Mouse (Mus musculus) neural tube, embryonic 14.5 days (tissue): ENCODE measurements around the gene Mecp2. TPM values are rescaled to one million over a fixed set of nuclear protein-coding genes. Genes with fewer than 3 reads are reported as not detected.
A peak's percentile ranks its signal among the peaks of the same experiment; 100 is the strongest.

Source experiments
- ATAC-seq: fragments of 200-750 bp; cut with Nextera tagmentation; 2 replicates; pipeline ENCODE4 v1.8.0; 2017; ENCODE audit warnings: low read depth, mild to moderate bottlenecking, moderate TSS enrichment, moderate library complexity
- H3K27ac ChIP-seq: fragments of 300-500 bp; sonication (generic); 2 replicates; pipeline ENCODE4 v1.5.1; 2014; ENCODE audit warnings: low read depth, mild to moderate bottlenecking, control low read depth, low read length, moderate library complexity, mixed read lengths
- H3K27me3 ChIP-seq: fragments of 300-500 bp; sonication (generic); 2 replicates; pipeline ENCODE4 v1.6.1; 2014; ENCODE audit warnings: low read length; ENCODE audit not compliant: control insufficient read depth, insufficient read depth
- H3K36me3 ChIP-seq: fragments of 300-500 bp; sonication (generic); 2 replicates; pipeline ENCODE4 v1.6.1; 2014; ENCODE audit warnings: low read length, mixed read lengths; ENCODE audit not compliant: control insufficient read depth, insufficient read depth
- H3K4me1 ChIP-seq: fragments of 300-500 bp; sonication (generic); 2 replicates; pipeline ENCODE4 v1.6.1; 2014; ENCODE audit warnings: low read length; ENCODE audit not compliant: control insufficient read depth, insufficient read depth
- H3K4me2 ChIP-seq: fragments of 300-500 bp; sonication (generic); 2 replicates; pipeline ENCODE4 v1.6.1; 2014; ENCODE audit warnings: mild to moderate bottlenecking, low read depth, low read length, control low read depth
- H3K4me3 ChIP-seq: fragments of 300-500 bp; sonication (generic); 2 replicates; pipeline ENCODE4 v1.5.1; 2014; ENCODE audit warnings: low read depth, low read length, control low read depth, mixed read lengths
- H3K9ac ChIP-seq: fragments of 300-500 bp; sonication (generic); replicated peaks from 2 replicates; pipeline ENCODE4 v1.6.1; 2014; ENCODE audit warnings: low read depth, mild to moderate bottlenecking, control low read depth, low read length, mixed read lengths
- H3K9me3 ChIP-seq: fragments of 300-500 bp; sonication (generic); 2 replicates; pipeline ENCODE4 v1.6.1; 2016; ENCODE audit warnings: low read length; ENCODE audit not compliant: control insufficient read depth
- WGBS: fragments of 180-500 bp; shearing (Covaris S2); extraction: QIAGEN DNeasy Blood & Tissue Kit; methylation state at CpG from one replicate; pipeline ENCODE4 v1.1.7; 2014; 5-methylcytosine and 5-hydroxymethylcytosine counted together
- polyA plus RNA-seq: library from polyadenylated mRNA; unstranded; fragments of >200 nt; fragmentation: Nextera tagmentation; extraction: Ambion mirVana; gene quantifications from 2 replicates; pipeline ENCODE4 v1.2.1, GENCODE M21; 2014

Gene Mecp2
- polyA plus RNA-seq, 1 experiment from 2014 or later: 16.4 TPM

DNA sequence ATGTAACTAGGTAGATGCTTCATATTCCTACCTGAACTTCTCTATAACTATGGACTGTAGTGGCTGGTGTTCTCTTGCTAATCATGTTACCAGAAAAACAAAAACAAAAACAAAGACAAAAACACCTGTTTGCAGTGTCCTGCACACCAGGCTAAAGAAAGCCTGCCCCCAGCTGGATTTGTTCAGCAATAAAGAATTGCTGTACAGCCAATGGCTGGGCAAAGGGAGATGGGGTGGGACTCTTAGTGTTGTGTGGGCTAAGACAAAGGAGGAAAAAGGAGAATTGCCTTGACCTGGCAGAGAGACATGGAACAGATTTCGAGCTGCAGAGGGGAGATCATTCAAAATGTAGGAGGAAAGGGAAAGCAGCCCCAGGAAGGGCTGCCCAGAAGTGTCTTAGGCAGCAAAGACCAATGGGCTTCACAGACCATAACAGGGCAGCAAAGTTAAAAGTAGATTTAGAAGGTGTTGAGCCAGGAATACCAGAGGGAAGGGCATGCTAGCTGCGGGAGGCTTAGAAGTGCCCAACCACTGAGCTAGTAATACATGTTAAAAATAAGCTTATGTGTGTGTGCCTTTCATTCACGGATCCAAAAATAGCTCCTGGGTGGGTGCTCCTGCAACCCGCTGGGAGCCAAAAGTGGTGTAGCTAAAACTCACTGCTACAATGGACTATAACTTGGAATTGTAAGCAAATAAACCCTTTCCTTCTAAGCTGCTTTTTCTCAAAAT is 31.5 kb downstream of the Mecp2 start:
- no peak overlapping the region for H3K27ac ChIP-seq
- H3K4me3 ChIP-seq: no peak overlapping the region
- no peaks in the 10 kb centered on the region for H3K36me3 ChIP-seq
- no peaks in the 10 kb centered on the region for H3K9me3 ChIP-seq
- H3K9ac ChIP-seq: no peak overlapping the region
- no peaks in the 10 kb centered on the region for H3K27me3 ChIP-seq
- WGBS: 69% methylated on average over 4 of the region's 4 CpGs
- H3K4me1 ChIP-seq: no peaks in the 10 kb centered on the region
- ATAC-seq: no peak
- H3K4me2 ChIP-seq: no peak overlapping the region

DNA sequence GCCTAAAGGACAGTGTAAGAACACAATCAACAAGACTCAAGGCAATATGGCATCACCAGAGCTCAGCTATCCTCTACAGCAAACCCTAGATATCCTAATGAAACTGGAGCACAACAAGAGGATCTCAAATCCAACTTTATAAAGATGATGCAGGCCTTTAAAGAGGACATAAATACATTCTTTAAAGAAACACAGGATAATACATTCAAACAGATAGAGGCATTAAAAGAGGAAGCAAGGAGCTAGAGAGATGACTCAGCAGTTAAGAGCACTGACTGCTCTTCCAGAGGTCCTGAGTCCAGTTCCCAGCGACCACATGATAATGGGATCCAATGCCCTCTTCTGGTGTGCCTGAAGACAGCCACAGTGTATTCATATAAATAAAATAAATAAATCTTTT is 40.0 kb downstream of the Mecp2 start:
- Histone ChIP-seq H3K36me3 (no peaks in the 10 kb centered on the region), H3K27me3 (no peaks in the 10 kb centered on the region), H3K9me3 (no peaks in the 10 kb centered on the region), H3K27ac (no peak overlapping the region), H3K4me1 (no peaks in the 10 kb centered on the region), H3K9ac (no peak overlapping the region), H3K4me3 (no peak overlapping the region), H3K4me2 (no peak overlapping the region)
- ATAC-seq: no peak
- 78% methylated on average over 1 of the region's 1 CpGs for WGBS

DNA sequence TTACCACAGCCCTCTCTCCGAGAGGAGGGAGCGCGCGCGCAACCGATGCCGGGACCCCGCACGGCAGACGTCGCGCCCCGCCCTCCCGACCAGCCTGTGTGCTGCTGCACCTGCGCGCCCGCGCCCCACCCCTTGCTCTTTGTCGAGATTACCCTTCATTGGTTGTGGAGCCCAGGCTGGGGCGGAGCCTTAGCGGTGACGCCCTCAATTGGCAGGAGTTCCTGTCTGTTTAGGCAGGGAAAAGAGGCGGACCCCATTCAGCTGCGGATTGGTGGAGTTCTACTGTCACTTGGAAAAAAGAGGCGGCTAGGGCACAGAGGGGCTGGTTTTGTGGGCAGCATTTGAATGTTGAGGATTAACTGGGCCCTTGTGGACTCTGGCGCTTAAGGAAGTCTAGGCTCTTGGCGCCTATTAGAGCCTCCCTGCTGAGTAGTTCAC is 49.5 kb downstream of the Mecp2 start:
- no peaks in the 10 kb centered on the region for H3K9me3 ChIP-seq
- no peaks in the 10 kb centered on the region for H3K4me1 ChIP-seq
- peak overlapping the region; percentile 49 for H3K4me3 ChIP-seq
- H3K27ac ChIP-seq: peak overlapping the region; percentile 95
- peak; percentile 99 for ATAC-seq
- 13% methylated on average over 20 of the region's 27 CpGs for WGBS
- no peaks in the 10 kb centered on the region for H3K36me3 ChIP-seq
- H3K27me3 ChIP-seq: no peaks in the 10 kb centered on the region
- peak overlapping the region; percentile 82 for H3K9ac ChIP-seq
- peak overlapping the region; percentile 38 for H3K4me2 ChIP-seq

DNA sequence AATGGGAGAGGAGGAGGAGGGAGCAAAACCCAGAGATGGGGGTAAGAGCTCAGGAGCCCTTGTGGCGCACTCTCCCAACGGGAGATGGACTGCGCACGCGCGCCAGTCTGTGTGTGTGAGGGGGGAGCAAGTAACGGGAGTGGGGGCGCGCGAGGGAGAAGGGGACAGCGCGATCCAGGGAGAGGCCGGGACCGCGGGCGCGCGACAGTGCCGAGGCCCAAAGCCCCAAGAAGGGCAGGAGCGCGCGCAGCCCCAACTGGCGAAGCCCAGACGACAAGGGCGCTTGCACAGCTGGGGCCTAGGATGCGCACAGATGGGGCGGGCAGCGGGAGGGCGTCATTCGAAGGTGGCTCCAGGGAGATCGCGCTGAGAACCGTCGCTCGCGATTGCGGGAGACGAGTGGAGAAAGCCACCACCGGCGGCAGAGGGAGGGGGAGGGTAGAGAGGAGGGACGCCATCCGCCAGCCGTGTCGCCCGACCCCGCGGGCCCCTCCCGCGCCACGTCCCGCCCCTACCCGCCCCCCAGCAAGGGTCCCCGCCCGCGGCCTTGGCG is 50.1 kb downstream of the Mecp2 start:
- H3K4me3 ChIP-seq: peak overlapping the region; percentile 49
- H3K9me3 ChIP-seq: no peaks in the 10 kb centered on the region
- H3K27me3 ChIP-seq: no peaks in the 10 kb centered on the region
- H3K4me1 ChIP-seq: no peaks in the 10 kb centered on the region
- H3K36me3 ChIP-seq: no peaks in the 10 kb centered on the region
- H3K4me2 ChIP-seq: peak overlapping the region; percentile 47
- WGBS: 16% methylated on average over 26 of the region's 56 CpGs
- peak overlapping the region; percentile 95 for H3K27ac ChIP-seq
- peak overlapping the region; percentile 82 for H3K9ac ChIP-seq
- peak; percentile 82 for ATAC-seq

DNA sequence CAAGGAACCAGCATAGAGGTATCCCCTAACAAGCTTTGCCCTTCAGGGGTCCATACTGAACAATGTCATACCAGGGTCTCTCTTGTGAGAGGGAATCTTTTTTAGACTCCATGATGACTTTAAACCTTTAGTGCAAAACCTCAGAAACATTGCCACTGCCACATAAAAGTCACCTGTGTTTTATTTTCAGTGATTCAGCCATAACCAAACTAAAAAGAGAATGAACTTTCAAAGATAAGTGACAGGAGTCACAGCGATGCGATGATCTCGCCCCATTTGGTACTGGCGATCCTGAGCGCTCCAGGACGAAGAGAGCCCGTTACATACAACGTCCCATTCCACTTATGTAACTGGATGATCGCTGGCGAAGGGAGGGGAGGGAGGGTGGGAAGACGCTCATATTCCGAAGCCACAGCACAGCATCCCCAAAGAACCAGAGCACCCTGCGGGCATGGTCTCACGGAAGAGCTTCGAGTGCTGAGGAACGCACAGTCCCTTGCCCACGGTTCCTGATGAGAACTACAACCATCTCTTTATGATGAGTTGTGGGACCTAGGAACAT is 50.8 kb downstream of the Mecp2 start:
- no peaks in the 10 kb centered on the region for H3K27me3 ChIP-seq

DNA sequence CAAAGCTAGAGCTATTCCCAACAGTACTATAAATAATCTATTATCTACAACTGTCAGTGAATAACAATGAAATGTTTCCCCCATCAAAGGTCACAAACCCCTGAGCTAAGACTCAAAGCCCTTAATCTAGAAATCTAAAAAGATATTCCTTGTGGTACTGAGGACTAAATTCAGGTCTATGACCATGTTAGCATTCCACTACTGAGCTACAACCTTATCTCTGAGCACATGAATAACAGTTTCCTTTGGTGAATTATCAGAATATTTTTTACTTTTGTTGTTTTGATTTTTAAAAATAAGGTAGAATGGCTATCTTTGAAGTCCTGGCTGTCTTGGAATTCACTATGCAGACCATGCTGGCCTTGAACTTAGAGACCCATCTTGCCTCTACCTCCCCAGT is 64.4 kb downstream of the Mecp2 start:
- H3K4me1 ChIP-seq: no peaks in the 10 kb centered on the region
- no peak overlapping the region for H3K27ac ChIP-seq
- no peak overlapping the region for H3K9ac ChIP-seq
- no peak overlapping the region for H3K4me3 ChIP-seq
- no peaks in the 10 kb centered on the region for H3K27me3 ChIP-seq
- ATAC-seq: no peak
- H3K36me3 ChIP-seq: no peaks in the 10 kb centered on the region
- no peak overlapping the region for H3K4me2 ChIP-seq
- H3K9me3 ChIP-seq: no peaks in the 10 kb centered on the region

More for the DNA sequence above, 50.8 kb downstream of the Mecp2 start:
- Histone ChIP-seq H3K27ac (peak overlapping the region; percentile 95), H3K9me3 (no peaks in the 10 kb centered on the region), H3K9ac (peak overlapping the region; percentile 82), H3K4me3 (peak overlapping the region; percentile 49), H3K4me1 (no peaks in the 10 kb centered on the region), H3K4me2 (peak overlapping the region; percentile 47), H3K36me3 (no peaks in the 10 kb centered on the region)
- 28% methylated on average over 15 of the region's 17 CpGs for WGBS
- ATAC-seq: no peak

DNA sequence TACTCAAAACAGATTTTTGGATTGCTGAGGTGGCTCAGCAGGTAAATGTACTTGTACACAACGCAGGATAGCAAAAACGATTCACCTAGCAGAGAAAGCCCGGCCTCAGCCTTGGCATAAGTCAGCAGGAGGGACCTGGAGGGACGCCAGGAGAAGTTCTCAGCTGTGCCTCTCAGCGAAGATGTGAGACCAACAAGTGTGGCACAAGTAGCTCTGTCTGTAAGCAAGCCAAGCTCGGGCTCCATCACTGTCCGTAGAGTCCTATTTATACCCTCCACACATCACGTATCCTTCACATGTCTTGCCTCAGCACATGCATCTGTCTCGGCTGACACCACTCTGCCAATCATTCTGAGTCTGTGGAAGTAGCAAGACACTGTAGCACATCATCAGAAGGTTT is 67.3 kb downstream of the Mecp2 start:
- Histone ChIP-seq H3K36me3 (no peaks in the 10 kb centered on the region), H3K9ac (no peak overlapping the region), H3K4me1 (no peaks in the 10 kb centered on the region), H3K9me3 (no peaks in the 10 kb centered on the region), H3K4me2 (no peak overlapping the region), H3K27me3 (no peaks in the 10 kb centered on the region), H3K27ac (no peak overlapping the region), H3K4me3 (no peak overlapping the region)
- no peak for ATAC-seq
- WGBS: 87% methylated on average over 9 of the region's 9 CpGs

DNA sequence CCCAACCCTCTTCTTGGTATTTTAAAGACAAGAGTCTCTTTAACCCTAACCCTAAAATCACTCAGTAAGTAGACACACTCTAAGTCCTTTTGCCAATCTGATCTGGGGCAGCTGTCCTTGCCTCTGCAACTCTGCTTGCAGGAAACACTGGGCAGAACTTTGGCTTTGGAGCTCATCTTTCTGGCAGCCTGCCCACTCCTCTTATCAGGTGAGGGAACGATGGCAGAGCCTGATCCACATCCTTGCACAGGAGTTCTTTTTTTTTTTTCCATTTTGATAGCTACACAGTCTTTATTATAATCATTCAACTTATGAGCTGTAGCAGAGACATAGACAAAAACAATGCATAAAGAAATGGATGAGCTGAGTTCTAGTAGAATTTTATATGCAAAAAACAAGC is 90.1 kb downstream of the Mecp2 start:
- no peak overlapping the region for H3K9ac ChIP-seq
- no peaks in the 10 kb centered on the region for H3K27me3 ChIP-seq
- 71% methylated on average over 1 of the region's 1 CpGs for WGBS
- H3K36me3 ChIP-seq: no peaks in the 10 kb centered on the region
- no peaks in the 10 kb centered on the region for H3K4me1 ChIP-seq
- H3K27ac ChIP-seq: no peak overlapping the region
- H3K9me3 ChIP-seq: no peaks in the 10 kb centered on the region
- no peak overlapping the region for H3K4me2 ChIP-seq
- H3K4me3 ChIP-seq: no peak overlapping the region
- no peak for ATAC-seq

DNA sequence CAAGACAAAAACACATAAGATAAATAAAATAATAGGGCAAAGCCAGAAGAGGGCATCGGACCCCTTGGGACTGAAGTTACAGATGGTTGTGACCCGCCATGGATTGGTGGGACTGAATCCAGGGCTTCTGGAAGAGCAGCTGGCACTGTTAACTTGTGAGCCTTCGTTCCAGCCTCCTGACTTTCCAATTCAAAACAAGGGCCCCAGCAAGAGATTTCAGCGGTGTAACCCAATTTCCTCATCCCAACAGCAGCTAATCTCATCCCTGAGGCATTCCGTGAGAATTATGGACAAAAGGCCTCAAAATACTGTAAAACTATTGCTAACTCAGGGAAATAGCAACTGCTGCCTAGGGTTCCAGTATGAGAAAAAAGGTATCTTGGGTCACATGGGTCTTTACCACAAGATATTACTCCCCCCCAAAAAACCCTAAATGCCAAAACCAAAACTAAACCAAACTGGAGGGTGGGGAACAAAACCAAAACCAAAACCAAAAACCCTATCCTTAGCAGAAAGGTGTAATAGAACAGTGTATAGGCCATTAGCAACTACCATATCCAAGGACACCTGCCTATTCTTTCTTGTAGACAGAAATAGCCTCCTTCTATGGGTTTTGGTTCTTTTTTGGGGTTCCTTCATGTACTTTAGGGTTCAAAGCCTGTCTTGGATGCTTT is 97.3 kb downstream of the Mecp2 start:
- Histone ChIP-seq H3K9me3 (no peaks in the 10 kb centered on the region), H3K4me3 (no peak overlapping the region), H3K9ac (no peak overlapping the region), H3K36me3 (peaks cover 6% of the 10 kb centered on the region; the same call in 1 of the 2 replicates), H3K27ac (no peak overlapping the region), H3K4me2 (no peak overlapping the region), H3K4me1 (no peaks in the 10 kb centered on the region), H3K27me3 (no peaks in the 10 kb centered on the region)
- 68% methylated on average over 5 of the region's 5 CpGs for WGBS
- ATAC-seq: no peak
